Mouse (Mus musculus): ENCODE measurements at regions not wholly inside any gene's neighbourhood (a gene's known extent, or its start where the extent isn't known, plus 50 kb on each side); places are given as distances from the start of the nearest gene placed in this dataset.

GRCm38 (mm10) chr4:8289901-8290300, 51.1 kb upstream of the Car8 start:
- Histone ChIP-seq H3K27me3 (replicated peaks) (no peaks in the 10 kb centered on the region), H3K27ac (replicated peaks) (no peak overlapping the region), H3K9ac (no peak overlapping the region), H3K4me2 (no peak overlapping the region), H3K9me3 (no peaks in the 10 kb centered on the region), H3K4me1 (no peaks in the 10 kb centered on the region), H3K36me3 (no peaks in the 10 kb centered on the region), H3K4me3 (no peak overlapping the region)
- WGBS, result 64% methylated on average over 5 of the region's 5 CpGs
- no peak for ATAC-seq (ENCODE audit: extremely low read depth, insufficient number of reproducible peaks, low FRiP score, low TSS enrichment)

Data from heart, embryonic 13.5 days (tissue).